Mouse (Mus musculus): ENCODE results near the gene Mettl13. TPM values are rescaled to one million over a fixed set of nuclear protein-coding genes. Genes with fewer than 3 reads are reported as not detected.

The Mettl13 gene
- polyA plus RNA-seq, 1 experiment = 6.2 TPM

- H3K4me1 ChIP-seq (ENCODE audit: control insufficient read depth, insufficient read depth, low read length) = peaks cover 9% of the 10 kb centered on the region; the same call in 1 of the 2 replicates
- peak overlapping the region; percentile 75 for H3K4me3 ChIP-seq (replicated peaks; ENCODE audit: extremely low read depth, low read depth, low read length)
- DNase-seq = no peak
- TF ChIP-seq CTCF (IDR thresholded peaks at IDR 0.05; ENCODE audit: insufficient read depth, low read length) = no peak
- TF ChIP-seq POLR2A (IDR thresholded peaks at IDR 0.05; ENCODE audit: borderline replicate concordance, extremely low read depth, low read depth, low read length) = no peak
- WGBS = 2% methylated on average over 10 of the region's 10 CpGs
Observed at GRCm38 (mm10) chr1:162547607-162548006, 744 bp downstream of the Mettl13 start.

GRCm38 (mm10) chr1:162543231-162543630, 5.1 kb downstream of the Mettl13 start:
- no peak for DNase-seq
- peaks cover 6% of the 10 kb centered on the region; the same call in 1 of the 2 replicates for H3K4me1 ChIP-seq (ENCODE audit: control insufficient read depth, insufficient read depth, low read length)
- no peak for TF ChIP-seq CTCF (IDR thresholded peaks at IDR 0.05; ENCODE audit: insufficient read depth, low read length)
- no peak for TF ChIP-seq POLR2A (IDR thresholded peaks at IDR 0.05; ENCODE audit: borderline replicate concordance, extremely low read depth, low read depth, low read length)
- WGBS = 63% methylated on average over 1 of the region's 1 CpGs
- H3K4me3 ChIP-seq (replicated peaks; ENCODE audit: extremely low read depth, low read depth, low read length) = no peak overlapping the region

GRCm38 (mm10) chr1:162533766-162534560, 14.4 kb downstream of the Mettl13 start:
- Histone ChIP-seq H3K4me1 (ENCODE audit: control insufficient read depth, insufficient read depth, low read length) (no peaks in the 10 kb centered on the region), H3K4me3 (replicated peaks; ENCODE audit: extremely low read depth, low read depth, low read length) (no peak overlapping the region)
- TF ChIP-seq CTCF (IDR thresholded peaks at IDR 0.05; ENCODE audit: insufficient read depth, low read length) (no peak), POLR2A (IDR thresholded peaks at IDR 0.05; ENCODE audit: borderline replicate concordance, extremely low read depth, low read depth, low read length) (no peak)
- no peak for DNase-seq
- 91% methylated on average over 14 of the region's 14 CpGs for WGBS

- DNase-seq = no peak
- TF ChIP-seq POLR2A (IDR thresholded peaks at IDR 0.05; ENCODE audit: borderline replicate concordance, extremely low read depth, low read depth, low read length) = no peak
- TF ChIP-seq CTCF (IDR thresholded peaks at IDR 0.05; ENCODE audit: insufficient read depth, low read length) = no peak
- WGBS = 82% methylated on average over 4 of the region's 4 CpGs
- H3K4me3 ChIP-seq (replicated peaks; ENCODE audit: extremely low read depth, low read depth, low read length) = no peak overlapping the region
- no peaks in the 10 kb centered on the region for H3K4me1 ChIP-seq (ENCODE audit: control insufficient read depth, insufficient read depth, low read length)
Observed at GRCm38 (mm10) chr1:162532330-162532729, 16.0 kb downstream of the Mettl13 start.

- TF ChIP-seq CTCF (IDR thresholded peaks at IDR 0.05; ENCODE audit: insufficient read depth, low read length) (no peak; the same call in 1 of the 2 replicates), POLR2A (IDR thresholded peaks at IDR 0.05; ENCODE audit: borderline replicate concordance, extremely low read depth, low read depth, low read length) (no peak)
- 68% methylated on average over 4 of the region's 4 CpGs for WGBS
- no peaks in the 10 kb centered on the region for H3K4me1 ChIP-seq (ENCODE audit: control insufficient read depth, insufficient read depth, low read length)
- DNase-seq = no peak
- no peak overlapping the region for H3K4me3 ChIP-seq (replicated peaks; ENCODE audit: extremely low read depth, low read depth, low read length)
Observed at GRCm38 (mm10) chr1:162531584-162531983, 16.8 kb downstream of the Mettl13 start.

- DNase-seq = no peak
- TF ChIP-seq CTCF (IDR thresholded peaks at IDR 0.05; ENCODE audit: insufficient read depth, low read length) (no peak), POLR2A (IDR thresholded peaks at IDR 0.05; ENCODE audit: borderline replicate concordance, extremely low read depth, low read depth, low read length) (no peak)
- H3K4me3 ChIP-seq (replicated peaks; ENCODE audit: extremely low read depth, low read depth, low read length) = no peak overlapping the region
- no peaks in the 10 kb centered on the region for H3K4me1 ChIP-seq (ENCODE audit: control insufficient read depth, insufficient read depth, low read length)
- WGBS = 92% methylated on average over 1 of the region's 1 CpGs
Observed at GRCm38 (mm10) chr1:162530666-162531065, 17.7 kb downstream of the Mettl13 start.

GRCm38 (mm10) chr1:162529651-162530050, 18.7 kb downstream of the Mettl13 start:
- WGBS = 64% methylated on average over 2 of the region's 2 CpGs
- no peak for TF ChIP-seq CTCF (IDR thresholded peaks at IDR 0.05; ENCODE audit: insufficient read depth, low read length)
- no peak for TF ChIP-seq POLR2A (IDR thresholded peaks at IDR 0.05; ENCODE audit: borderline replicate concordance, extremely low read depth, low read depth, low read length)
- Histone ChIP-seq H3K4me1 (ENCODE audit: control insufficient read depth, insufficient read depth, low read length) (no peaks in the 10 kb centered on the region), H3K4me3 (replicated peaks; ENCODE audit: extremely low read depth, low read depth, low read length) (no peak overlapping the region)
- no peak for DNase-seq

GRCm38 (mm10) chr1:162515116-162515515, 33.2 kb downstream of the Mettl13 start:
- TF ChIP-seq POLR2A (IDR thresholded peaks at IDR 0.05; ENCODE audit: borderline replicate concordance, extremely low read depth, low read depth, low read length) (no peak), CTCF (IDR thresholded peaks at IDR 0.05; ENCODE audit: insufficient read depth, low read length) (no peak)
- DNase-seq = no peak
- no peaks in the 10 kb centered on the region for H3K4me1 ChIP-seq (ENCODE audit: control insufficient read depth, insufficient read depth, low read length)
- WGBS = 85% methylated on average over 1 of the region's 1 CpGs
- no peak overlapping the region for H3K4me3 ChIP-seq (replicated peaks; ENCODE audit: extremely low read depth, low read depth, low read length)

GRCm38 (mm10) chr1:162510013-162510356, 38.4 kb downstream of the Mettl13 start:
- TF ChIP-seq CTCF (IDR thresholded peaks at IDR 0.05; ENCODE audit: insufficient read depth, low read length) = no peak
- TF ChIP-seq POLR2A (IDR thresholded peaks at IDR 0.05; ENCODE audit: borderline replicate concordance, extremely low read depth, low read depth, low read length) = no peak
- H3K4me1 ChIP-seq (ENCODE audit: control insufficient read depth, insufficient read depth, low read length) = no peaks in the 10 kb centered on the region
- DNase-seq = no peak
- WGBS = 67% methylated on average over 2 of the region's 2 CpGs
- no peak overlapping the region for H3K4me3 ChIP-seq (replicated peaks; ENCODE audit: extremely low read depth, low read depth, low read length)

All from lung, adult 2 months (tissue).